Mouse (Mus musculus): ENCODE measurements at regions not wholly inside any gene's neighbourhood (a gene's known extent, or its start where the extent isn't known, plus 50 kb on each side); places are given as distances from the start of the nearest gene placed in this dataset.

DNA sequence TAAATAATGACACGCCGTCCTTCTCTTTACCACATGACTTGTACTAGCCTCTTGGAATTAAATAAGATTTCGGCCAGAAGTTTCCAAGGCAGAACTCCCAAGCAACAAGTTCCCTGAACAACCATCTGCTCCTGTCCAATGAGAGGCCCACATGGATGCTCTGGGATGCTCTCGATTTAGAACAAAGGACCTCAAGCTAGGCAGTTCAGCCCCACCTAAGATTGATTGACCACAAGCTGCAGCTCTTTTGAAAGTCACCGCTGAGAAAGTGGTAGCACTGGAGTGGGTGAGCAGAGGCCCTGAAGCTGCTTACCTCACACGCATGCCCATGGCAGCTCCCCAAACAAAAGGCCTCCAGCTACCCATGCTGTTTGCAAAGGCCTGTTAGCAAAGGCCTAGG is 73.1 kb upstream of the Eomes start:
- no peak for DNase-seq (ENCODE audit: low read depth, low spot score)

DNA sequence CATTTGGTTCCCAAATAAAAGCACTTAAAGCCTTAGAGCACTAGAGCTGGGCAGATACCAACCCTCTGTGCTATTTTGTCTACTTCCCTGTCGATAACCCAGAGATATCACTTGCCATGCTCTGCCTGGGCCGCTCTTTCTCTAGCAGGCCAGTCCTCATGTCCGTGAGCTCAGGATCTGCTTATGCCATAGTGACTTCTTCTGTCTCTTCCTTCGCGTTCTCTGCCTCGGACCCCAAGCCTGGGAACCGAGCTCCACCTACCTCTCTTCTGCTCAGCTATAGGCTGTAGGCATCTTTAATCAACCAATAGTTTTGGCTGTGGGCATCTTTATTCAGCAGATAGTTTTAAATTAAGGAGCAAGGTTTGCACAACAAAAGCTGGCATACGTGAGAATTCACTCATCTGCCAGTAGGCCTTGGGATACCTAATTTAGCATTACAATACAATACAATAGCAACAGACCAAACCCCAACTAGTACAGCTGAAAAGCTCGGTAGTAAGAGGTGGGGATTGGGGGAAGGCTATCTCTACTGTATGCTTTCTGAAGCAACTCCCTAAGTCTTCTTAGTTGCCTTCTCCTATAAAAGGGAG is 72.0 kb upstream of the Eomes start:
- no peak for DNase-seq (ENCODE audit: low read depth, low spot score)

DNA sequence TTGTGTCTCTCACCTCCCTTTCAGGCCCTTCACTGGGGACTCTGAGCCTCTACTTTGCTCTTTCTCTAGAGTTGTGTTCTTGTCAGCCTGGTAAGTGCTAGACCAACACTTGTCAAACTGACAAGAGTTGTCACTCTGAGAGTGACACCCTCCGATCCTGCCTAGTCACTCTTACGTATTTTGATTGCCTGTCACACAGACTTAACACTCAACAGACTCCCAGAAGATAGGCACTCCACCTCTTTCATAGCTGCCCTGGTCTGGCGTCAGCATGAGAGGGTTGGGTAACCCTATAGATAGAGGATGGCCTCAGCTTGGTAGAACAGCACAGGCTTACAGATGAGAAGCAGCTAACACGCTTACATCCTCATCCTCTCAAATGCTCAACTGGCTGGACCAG is 62.0 kb upstream of the Eomes start:
- no peak for DNase-seq (ENCODE audit: low read depth, low spot score)

DNA sequence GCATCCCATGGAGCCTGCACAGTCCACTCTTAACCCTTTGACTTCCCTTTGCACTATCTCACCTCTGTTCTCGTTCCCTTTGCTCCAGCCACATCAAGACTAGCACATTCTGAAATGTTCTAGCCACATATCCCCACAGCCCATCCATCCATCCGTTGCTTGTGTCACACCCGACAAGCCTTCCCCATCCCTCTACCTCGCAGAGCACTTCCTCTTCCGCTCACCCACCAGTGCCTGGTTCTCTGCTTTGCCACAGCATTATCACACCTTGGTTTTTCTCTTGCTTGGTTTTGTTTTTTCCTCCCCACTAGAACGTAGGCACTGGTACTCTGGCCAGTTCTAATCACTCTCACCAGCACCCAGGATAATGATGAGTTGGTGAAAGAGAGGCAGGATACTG is 61.5 kb upstream of the Eomes start:
- no peak for DNase-seq (ENCODE audit: low read depth, low spot score)

DNA sequence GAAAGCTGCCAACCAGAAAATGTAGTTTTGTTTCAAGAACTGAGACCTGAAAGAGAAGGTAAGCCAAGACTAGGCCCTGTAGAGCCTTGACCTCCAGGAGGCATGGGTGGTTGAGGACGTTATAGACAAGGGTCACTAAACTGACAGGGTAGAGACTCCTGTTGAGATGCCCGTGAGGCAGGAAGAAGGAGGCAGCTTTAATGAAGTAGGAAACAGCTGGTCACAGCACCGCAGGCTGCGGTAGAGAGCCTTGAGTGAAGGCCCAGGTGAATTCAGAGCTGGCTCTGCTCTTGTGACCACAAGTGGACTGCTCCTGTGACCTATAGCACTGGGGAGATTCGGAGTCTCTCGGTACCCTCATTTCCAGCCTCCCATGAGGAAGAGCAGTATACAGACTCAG is 53.7 kb upstream of the Eomes start:
- no peak for DNase-seq (ENCODE audit: low read depth, low spot score)
